Mouse (Mus musculus): ENCODE measurements around the gene Gm44511. TPM values are rescaled to one million over a fixed set of nuclear protein-coding genes. Genes with fewer than 3 reads are reported as not detected.

The Gm44511 gene
- polyA plus RNA-seq, 1 experiment: not detected

- Histone ChIP-seq H3K36me3 (ENCODE audit: control insufficient read depth, insufficient read depth, low read length) (no peaks in the 10 kb centered on the region), H3K4me3 (ENCODE audit: control insufficient read depth, low read depth, low read length) (no peak overlapping the region), H3K27me3 (ENCODE audit: control insufficient read depth, insufficient read depth, low read length) (no peaks in the 10 kb centered on the region), H3K4me1 (ENCODE audit: control insufficient read depth, insufficient read depth, low read length) (peaks cover 13% of the 10 kb centered on the region), H3K27ac (ENCODE audit: control insufficient read depth, insufficient read depth, low read depth, low read length) (no peak overlapping the region)
- TF ChIP-seq POLR2A (IDR thresholded peaks at IDR 0.05; ENCODE audit: control insufficient read depth, low read depth, low read length): no peak
- TF ChIP-seq CTCF (IDR thresholded peaks at IDR 0.05; ENCODE audit: control insufficient read depth, insufficient read depth, insufficient replicate concordance, low read depth, low read length): peak; percentile 100
These were observed 19.3 kb upstream of the Gm44511 start for GRCm38 (mm10) chr6:128845319-128845979.

DNA sequence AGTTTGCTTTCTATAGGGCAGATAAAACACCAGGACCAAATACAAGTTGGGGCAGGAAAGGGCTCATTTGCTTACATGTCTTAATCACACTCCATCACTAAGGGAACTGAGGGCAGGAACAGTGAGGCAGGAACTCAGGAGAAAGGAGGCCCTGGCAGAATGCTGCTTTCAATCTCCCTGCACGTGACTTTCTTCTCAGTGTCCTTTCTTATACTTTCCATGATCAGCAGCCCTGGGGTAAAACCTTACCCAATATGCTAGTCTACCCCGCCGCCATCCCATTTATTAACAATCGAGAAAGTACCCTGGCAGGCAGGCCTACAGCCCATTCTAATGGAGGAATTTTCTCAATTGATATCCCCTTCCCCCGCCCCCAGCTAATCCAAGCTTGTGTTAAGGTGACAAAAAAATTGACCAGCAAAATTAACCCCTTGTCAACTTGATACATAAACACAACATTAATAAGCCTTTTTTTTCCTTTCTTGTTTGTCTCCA is 18.5 kb upstream of the Gm44511 start:
- H3K4me3 ChIP-seq (ENCODE audit: control insufficient read depth, low read depth, low read length): no peak overlapping the region
- no peak overlapping the region for H3K27ac ChIP-seq (ENCODE audit: control insufficient read depth, insufficient read depth, low read depth, low read length)
- H3K4me1 ChIP-seq (ENCODE audit: control insufficient read depth, insufficient read depth, low read length): peaks cover 13% of the 10 kb centered on the region
- H3K27me3 ChIP-seq (ENCODE audit: control insufficient read depth, insufficient read depth, low read length): no peaks in the 10 kb centered on the region
- no peaks in the 10 kb centered on the region for H3K36me3 ChIP-seq (ENCODE audit: control insufficient read depth, insufficient read depth, low read length)
- TF ChIP-seq CTCF (IDR thresholded peaks at IDR 0.05; ENCODE audit: control insufficient read depth, insufficient read depth, insufficient replicate concordance, low read depth, low read length) (no peak), POLR2A (IDR thresholded peaks at IDR 0.05; ENCODE audit: control insufficient read depth, low read depth, low read length) (no peak)

DNA sequence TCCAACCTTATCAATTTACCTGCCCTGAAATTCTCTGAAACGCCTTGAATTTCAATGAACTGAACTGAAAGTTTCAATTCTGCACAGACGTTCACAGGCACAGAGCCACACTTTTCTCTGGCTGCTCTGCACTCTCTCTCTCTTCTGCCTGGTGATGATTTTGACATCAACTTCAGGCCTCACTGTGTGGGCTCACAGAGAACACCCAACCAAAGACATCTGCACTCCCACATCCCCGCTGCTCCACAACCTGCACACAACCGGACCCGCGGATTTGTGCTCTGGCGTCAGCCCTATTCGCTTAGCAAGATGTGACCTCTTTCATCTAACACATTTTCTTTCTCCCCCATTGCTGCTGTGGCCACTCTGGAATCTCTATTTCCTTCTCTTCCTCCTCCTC is 18.0 kb upstream of the Gm44511 start:
- Histone ChIP-seq H3K27ac (ENCODE audit: control insufficient read depth, insufficient read depth, low read depth, low read length) (no peak overlapping the region), H3K27me3 (ENCODE audit: control insufficient read depth, insufficient read depth, low read length) (no peaks in the 10 kb centered on the region), H3K4me1 (ENCODE audit: control insufficient read depth, insufficient read depth, low read length) (peaks cover 17% of the 10 kb centered on the region), H3K36me3 (ENCODE audit: control insufficient read depth, insufficient read depth, low read length) (no peaks in the 10 kb centered on the region), H3K4me3 (ENCODE audit: control insufficient read depth, low read depth, low read length) (no peak overlapping the region)
- TF ChIP-seq CTCF (IDR thresholded peaks at IDR 0.05; ENCODE audit: control insufficient read depth, insufficient read depth, insufficient replicate concordance, low read depth, low read length): no peak
- TF ChIP-seq POLR2A (IDR thresholded peaks at IDR 0.05; ENCODE audit: control insufficient read depth, low read depth, low read length): no peak

DNA sequence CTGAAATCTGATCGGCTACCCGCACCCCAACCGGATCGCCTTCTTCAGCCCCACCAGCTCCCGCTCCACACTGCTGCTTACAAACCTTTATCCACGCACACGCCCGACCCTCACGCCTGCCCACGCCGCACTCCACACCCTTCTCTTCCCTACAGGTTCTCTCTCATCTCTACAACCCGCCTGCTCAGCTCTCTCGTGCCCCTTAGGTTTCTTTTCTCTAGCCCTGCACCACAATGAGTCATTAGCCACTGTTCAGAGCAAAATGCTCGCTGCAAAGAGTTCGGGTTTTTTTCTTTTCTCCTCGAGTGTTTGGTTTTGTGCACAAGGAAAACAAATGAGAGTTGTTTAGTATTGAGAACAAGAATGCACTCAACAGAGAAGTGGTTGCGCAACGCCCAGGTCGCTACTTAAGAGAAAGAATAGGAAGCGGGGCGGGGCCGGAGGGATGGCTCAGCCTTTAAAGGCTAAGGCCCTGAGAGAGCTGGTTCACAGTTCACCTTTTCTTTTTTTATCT is 17.4 kb upstream of the Gm44511 start:
- no peaks in the 10 kb centered on the region for H3K27me3 ChIP-seq (ENCODE audit: control insufficient read depth, insufficient read depth, low read length)
- H3K4me1 ChIP-seq (ENCODE audit: control insufficient read depth, insufficient read depth, low read length): peaks cover 17% of the 10 kb centered on the region
- H3K27ac ChIP-seq (ENCODE audit: control insufficient read depth, insufficient read depth, low read depth, low read length): peak overlapping the region; percentile 85
- H3K36me3 ChIP-seq (ENCODE audit: control insufficient read depth, insufficient read depth, low read length): no peaks in the 10 kb centered on the region
- TF ChIP-seq CTCF (IDR thresholded peaks at IDR 0.05; ENCODE audit: control insufficient read depth, insufficient read depth, insufficient replicate concordance, low read depth, low read length) (no peak), POLR2A (IDR thresholded peaks at IDR 0.05; ENCODE audit: control insufficient read depth, low read depth, low read length) (no peak)
- peak overlapping the region; percentile 87 for H3K4me3 ChIP-seq (ENCODE audit: control insufficient read depth, low read depth, low read length)

DNA sequence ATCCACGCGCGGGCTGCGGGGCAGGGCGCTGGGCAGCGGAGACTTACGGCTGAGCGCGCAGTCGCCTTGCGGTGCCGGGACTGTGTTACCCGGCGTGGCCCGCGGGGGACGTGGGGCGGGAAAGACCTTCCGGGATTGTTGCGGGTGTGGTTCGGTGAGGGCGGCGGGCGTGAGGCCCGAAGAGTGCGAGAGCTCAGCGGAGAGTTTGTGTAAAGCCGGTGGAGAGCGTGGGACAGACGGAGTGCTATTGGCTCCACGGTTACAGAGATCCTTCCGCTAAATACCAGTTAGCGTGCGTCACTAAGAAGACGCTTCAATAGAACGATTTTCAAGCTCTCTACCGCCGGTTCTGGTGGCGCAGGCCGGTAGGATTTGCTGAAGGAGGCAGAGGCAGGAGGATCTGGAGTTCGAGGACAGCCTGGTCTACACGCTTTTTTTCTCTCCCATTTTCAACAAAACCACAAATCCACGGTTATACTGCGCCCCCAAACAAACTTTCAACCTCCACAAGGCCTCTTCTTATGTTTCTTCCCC is 16.9 kb upstream of the Gm44511 start:
- peak; percentile 51; the same call in 1 of the 2 replicates for TF ChIP-seq POLR2A (IDR thresholded peaks at IDR 0.05; ENCODE audit: control insufficient read depth, low read depth, low read length)
- TF ChIP-seq CTCF (IDR thresholded peaks at IDR 0.05; ENCODE audit: control insufficient read depth, insufficient read depth, insufficient replicate concordance, low read depth, low read length): no peak; the same call in 1 of the 2 replicates
- Histone ChIP-seq H3K27me3 (ENCODE audit: control insufficient read depth, insufficient read depth, low read length) (no peaks in the 10 kb centered on the region), H3K36me3 (ENCODE audit: control insufficient read depth, insufficient read depth, low read length) (no peaks in the 10 kb centered on the region), H3K4me1 (ENCODE audit: control insufficient read depth, insufficient read depth, low read length) (peaks cover 18% of the 10 kb centered on the region), H3K4me3 (ENCODE audit: control insufficient read depth, low read depth, low read length) (peak overlapping the region; percentile 87), H3K27ac (ENCODE audit: control insufficient read depth, insufficient read depth, low read depth, low read length) (peak overlapping the region; percentile 85)

DNA sequence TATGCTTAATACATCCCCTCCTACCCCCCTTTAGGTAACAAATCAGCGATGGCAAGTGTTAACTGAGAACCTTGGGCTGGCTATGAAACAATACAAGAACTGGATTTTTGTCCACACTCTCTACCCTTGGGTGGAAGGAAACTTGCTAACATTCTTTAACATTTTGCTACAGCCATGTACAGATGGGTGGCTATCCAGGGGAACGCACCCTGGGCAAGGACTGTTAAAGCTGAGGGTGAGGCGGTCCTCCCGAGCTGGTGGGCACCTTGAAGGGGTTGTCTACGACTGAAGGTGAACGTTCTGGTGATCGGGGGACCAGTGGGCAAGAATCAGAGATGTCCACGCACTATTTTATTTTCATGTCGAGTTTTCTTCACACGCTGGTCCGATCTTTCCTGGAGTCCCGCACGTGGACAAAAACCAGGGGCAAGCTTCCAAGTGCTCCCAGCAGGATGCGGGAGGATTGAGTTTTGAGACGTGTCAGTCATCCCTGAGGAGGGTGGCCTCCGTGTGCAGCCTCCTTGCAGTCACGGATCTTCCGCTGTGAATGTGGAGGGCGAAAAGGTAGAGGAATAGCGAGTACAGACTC is 16.3 kb upstream of the Gm44511 start:
- Histone ChIP-seq H3K27me3 (ENCODE audit: control insufficient read depth, insufficient read depth, low read length) (no peaks in the 10 kb centered on the region), H3K4me3 (ENCODE audit: control insufficient read depth, low read depth, low read length) (peak overlapping the region; percentile 87), H3K27ac (ENCODE audit: control insufficient read depth, insufficient read depth, low read depth, low read length) (peak overlapping the region; percentile 69), H3K4me1 (ENCODE audit: control insufficient read depth, insufficient read depth, low read length) (peaks cover 20% of the 10 kb centered on the region), H3K36me3 (ENCODE audit: control insufficient read depth, insufficient read depth, low read length) (no peaks in the 10 kb centered on the region)
- no peak for TF ChIP-seq CTCF (IDR thresholded peaks at IDR 0.05; ENCODE audit: control insufficient read depth, insufficient read depth, insufficient replicate concordance, low read depth, low read length)
- no peak for TF ChIP-seq POLR2A (IDR thresholded peaks at IDR 0.05; ENCODE audit: control insufficient read depth, low read depth, low read length)

Data from testis, adult 2 months (tissue).